Mouse (Mus musculus): ENCODE results near the gene Cd207. TPM values are rescaled to one million over a fixed set of nuclear protein-coding genes. Genes with fewer than 3 reads are reported as not detected.

The Cd207 gene
- polyA plus RNA-seq, 1 experiment from 2014 or later, result not detected

DNA sequence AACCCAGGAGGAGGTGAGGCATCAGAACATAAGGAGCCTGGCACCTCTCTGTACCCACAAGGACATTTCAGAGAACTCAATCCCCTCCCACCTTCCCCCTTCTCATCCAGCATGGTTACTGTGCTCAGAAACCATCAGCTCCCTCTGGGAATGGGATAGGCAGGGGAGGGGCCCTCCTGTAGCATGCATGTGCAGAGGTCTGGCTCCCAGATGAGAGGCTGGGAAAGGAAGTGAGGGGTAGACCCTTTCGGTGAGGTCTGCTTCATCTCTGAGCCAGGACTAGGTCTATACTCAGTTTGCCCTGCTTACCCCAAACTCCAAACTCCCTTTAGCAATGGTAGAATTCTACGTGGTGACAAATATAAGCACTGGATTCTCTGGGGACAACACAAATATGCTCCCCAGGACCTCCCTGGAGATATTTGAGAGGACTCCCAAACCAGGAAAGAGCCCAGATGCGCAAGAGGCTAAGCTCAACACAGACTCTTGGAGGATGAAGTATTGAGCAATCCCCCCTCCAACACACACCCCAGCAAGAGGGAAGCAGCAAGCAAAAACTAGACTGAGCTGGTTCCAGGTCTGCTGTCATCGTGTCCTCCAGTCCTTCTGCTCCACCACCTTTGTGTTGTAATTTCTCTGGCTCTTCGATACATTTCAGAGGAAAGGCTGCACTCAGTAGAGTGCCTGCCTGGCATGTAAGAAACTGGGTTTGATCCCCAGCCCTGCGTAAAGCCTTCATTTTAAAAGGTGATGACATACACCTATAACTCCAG lies 30.3 kb upstream of the Cd207 start:
- no peak overlapping the region for H3K27ac ChIP-seq
- no peak for ATAC-seq
- peaks cover 20% of the 10 kb centered on the region for H3K4me1 ChIP-seq (replicated peaks)
- H3K27me3 ChIP-seq, result peaks cover 99% of the 10 kb centered on the region
- WGBS, result 8% methylated on average over 6 of the region's 6 CpGs
- no peak overlapping the region for H3K9ac ChIP-seq (replicated peaks)
- H3K36me3 ChIP-seq, result no peaks in the 10 kb centered on the region
- H3K9me3 ChIP-seq, result no peaks in the 10 kb centered on the region
- H3K4me2 ChIP-seq (replicated peaks), result no peak overlapping the region
- no peak overlapping the region for H3K4me3 ChIP-seq (replicated peaks)

DNA sequence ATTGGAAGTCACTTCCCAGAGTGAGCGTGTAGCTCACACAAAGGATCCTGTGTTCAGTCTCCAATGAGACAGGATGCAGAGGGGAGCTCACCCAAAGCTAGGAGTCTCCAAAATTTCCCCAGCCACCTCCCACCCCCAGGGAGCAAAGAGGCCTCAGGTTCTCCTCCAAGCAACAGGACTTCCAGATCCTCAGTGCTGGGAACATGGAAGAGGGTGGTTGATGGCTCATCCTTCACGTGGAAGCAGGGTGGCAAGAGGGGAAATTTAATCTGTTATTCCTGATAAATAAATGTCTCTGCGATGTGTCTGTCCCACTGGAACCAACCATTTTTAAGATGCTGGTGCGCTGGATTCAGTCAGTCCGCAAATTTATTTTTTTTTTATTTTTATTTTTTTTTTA lies 27.0 kb upstream of the Cd207 start:
- Histone ChIP-seq H3K36me3 (no peaks in the 10 kb centered on the region), H3K9ac (replicated peaks) (no peak overlapping the region), H3K4me3 (replicated peaks) (no peak overlapping the region), H3K9me3 (no peaks in the 10 kb centered on the region), H3K27ac (no peak overlapping the region), H3K4me1 (replicated peaks) (peaks cover 4% of the 10 kb centered on the region), H3K27me3 (peaks cover 95% of the 10 kb centered on the region), H3K4me2 (replicated peaks) (no peak overlapping the region)
- WGBS, result 18% methylated on average over 5 of the region's 5 CpGs
- no peak for ATAC-seq

DNA sequence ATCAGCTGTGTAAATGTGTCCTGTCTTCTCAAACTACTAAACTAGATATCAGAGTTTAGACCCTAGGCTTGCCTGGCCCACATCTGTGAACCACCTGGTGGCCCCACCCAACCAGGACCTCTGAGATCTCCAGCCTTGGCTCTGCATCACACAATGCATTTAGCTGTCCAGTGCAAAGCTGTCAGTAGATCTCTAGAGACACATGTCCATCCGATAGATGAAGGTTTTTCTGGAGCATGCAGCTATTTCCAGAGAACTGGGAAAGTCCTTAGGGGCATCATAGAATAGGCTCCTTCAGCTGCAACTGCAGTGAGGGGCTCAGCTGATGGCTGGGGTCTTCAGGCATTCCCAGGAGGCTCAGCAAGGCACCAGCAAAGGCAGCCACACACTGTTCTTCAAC lies 26.6 kb upstream of the Cd207 start:
- no peak overlapping the region for H3K9ac ChIP-seq (replicated peaks)
- H3K4me3 ChIP-seq (replicated peaks), result no peak overlapping the region
- whole genome bisulfite sequencing, result 6% methylated on average over 1 of the region's 1 CpGs
- no peaks in the 10 kb centered on the region for H3K36me3 ChIP-seq
- no peak overlapping the region for H3K4me2 ChIP-seq (replicated peaks)
- ATAC-seq, result no peak
- no peak overlapping the region for H3K27ac ChIP-seq
- peaks cover 95% of the 10 kb centered on the region for H3K27me3 ChIP-seq
- no peaks in the 10 kb centered on the region for H3K9me3 ChIP-seq
- peaks cover 4% of the 10 kb centered on the region for H3K4me1 ChIP-seq (replicated peaks)

DNA sequence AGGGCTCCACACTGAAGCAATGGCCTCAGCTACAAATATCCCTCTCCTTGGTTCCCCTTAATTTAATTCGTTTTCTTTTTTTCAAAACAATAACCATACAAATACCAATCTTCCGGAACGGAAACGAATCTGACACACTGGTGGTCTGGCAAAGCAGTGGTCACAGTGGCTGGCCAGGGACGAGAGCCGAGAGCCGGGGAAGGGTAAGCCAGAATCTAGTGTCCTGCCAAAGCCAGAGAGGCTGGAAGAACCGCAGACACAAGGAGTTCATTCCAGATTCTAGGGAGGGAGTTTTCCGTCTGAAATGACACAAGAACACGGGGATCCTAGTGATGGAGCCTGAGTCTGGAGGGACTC lies 26.0 kb upstream of the Cd207 start:
- 1% methylated on average over 10 of the region's 10 CpGs for WGBS

DNA sequence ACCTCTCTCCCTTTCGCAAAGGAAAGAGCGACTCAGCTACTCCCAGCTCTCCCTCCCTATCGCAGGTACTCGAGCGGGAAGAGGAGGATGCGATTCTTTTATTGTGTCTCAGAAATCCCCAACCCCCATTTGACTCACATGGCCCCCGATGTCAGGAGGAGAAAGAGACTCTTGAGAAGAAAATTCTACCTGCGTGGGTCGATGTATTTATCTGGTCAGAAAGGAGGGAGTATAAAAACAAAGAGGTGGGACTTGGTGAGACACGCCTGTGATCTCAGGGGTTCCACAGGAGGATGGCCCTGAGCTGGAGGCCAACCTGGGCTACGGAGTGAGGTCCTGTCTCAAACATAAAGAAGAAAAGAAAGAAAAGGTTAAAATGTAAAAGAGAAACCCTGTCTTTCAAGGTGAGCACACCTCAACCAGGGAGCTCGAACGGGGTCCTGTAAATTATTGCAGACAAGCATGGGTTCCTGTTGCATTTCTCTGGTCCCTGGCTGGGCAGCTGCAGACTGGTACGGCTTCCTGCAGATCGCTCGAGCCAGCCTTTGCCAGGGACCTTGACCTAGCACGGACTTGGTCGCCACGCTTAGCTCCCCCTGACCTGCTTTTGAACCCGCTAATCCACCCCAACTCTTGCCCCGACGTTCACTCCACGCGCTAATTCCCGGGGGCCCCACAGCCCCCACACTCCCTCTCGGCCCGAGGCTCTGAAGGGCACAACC lies 25.5 kb upstream of the Cd207 start:
- Histone ChIP-seq H3K4me1 (replicated peaks) (peaks cover 4% of the 10 kb centered on the region), H3K27ac (no peak overlapping the region), H3K4me2 (replicated peaks) (no peak overlapping the region), H3K36me3 (no peaks in the 10 kb centered on the region), H3K27me3 (peaks cover 95% of the 10 kb centered on the region), H3K4me3 (replicated peaks) (no peak overlapping the region), H3K9me3 (no peaks in the 10 kb centered on the region), H3K9ac (replicated peaks) (no peak overlapping the region)
- ATAC-seq, result no peak
- under 1% methylated on average over 27 of the region's 27 CpGs for WGBS

More for the DNA sequence above, 26.0 kb upstream of the Cd207 start:
- Histone ChIP-seq H3K27ac (no peak overlapping the region), H3K4me3 (replicated peaks) (no peak overlapping the region), H3K4me1 (replicated peaks) (peaks cover 4% of the 10 kb centered on the region), H3K36me3 (no peaks in the 10 kb centered on the region), H3K4me2 (replicated peaks) (no peak overlapping the region), H3K9me3 (no peaks in the 10 kb centered on the region), H3K27me3 (peaks cover 95% of the 10 kb centered on the region), H3K9ac (replicated peaks) (no peak overlapping the region)
- no peak for ATAC-seq

DNA sequence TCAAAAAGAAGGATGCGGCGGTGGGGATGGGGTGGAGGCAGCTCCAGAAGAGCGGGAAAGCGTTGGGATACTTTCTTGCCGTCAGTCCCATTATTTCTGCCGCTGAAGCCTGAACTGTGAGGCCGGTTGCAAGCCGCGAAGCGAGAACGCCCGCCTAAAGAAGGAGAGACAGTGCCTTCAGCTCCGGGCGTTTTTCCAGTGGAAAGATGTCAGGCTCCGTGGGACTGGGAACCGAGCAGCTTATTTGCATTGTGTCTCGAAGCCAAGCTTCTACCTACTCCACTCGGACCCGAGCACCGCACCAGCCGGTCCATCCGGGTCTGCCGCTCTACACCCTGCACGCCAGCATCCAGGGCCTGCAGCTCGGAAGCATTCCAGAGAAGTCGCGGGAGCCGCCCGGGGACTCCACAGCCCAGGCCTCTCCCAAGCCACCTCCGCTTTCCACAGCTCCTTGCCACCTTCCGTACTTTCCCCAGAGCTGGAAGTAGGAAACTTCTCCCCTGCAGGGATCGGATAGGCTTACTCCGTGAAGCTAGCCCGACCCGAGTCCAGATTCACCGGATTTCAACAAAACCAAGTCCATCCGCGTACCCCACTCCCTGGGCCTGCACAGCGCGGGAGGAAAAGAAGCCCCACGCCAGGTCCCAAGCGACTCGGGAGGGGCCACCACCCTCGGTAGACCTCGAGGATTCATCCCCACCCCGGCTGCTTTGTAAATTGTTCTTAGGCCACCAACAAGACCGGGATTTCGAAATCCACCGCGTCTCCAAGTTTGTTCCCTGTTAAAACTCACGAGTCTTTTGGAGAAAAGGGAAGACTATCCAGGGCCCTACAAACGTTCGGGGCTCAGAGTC lies 24.7 kb upstream of the Cd207 start:
- peaks cover 4% of the 10 kb centered on the region for H3K4me1 ChIP-seq (replicated peaks)
- ATAC-seq, result peak; percentile 50; the same call in 1 of the 2 replicates
- H3K4me3 ChIP-seq (replicated peaks), result no peak overlapping the region
- under 1% methylated on average over 53 of the region's 53 CpGs for WGBS
- H3K27me3 ChIP-seq, result peaks cover 95% of the 10 kb centered on the region
- no peaks in the 10 kb centered on the region for H3K36me3 ChIP-seq
- no peaks in the 10 kb centered on the region for H3K9me3 ChIP-seq
- no peak overlapping the region for H3K9ac ChIP-seq (replicated peaks)
- H3K4me2 ChIP-seq (replicated peaks), result peak overlapping the region; percentile 6; the same call in 1 of the 2 replicates
- no peak overlapping the region for H3K27ac ChIP-seq

DNA sequence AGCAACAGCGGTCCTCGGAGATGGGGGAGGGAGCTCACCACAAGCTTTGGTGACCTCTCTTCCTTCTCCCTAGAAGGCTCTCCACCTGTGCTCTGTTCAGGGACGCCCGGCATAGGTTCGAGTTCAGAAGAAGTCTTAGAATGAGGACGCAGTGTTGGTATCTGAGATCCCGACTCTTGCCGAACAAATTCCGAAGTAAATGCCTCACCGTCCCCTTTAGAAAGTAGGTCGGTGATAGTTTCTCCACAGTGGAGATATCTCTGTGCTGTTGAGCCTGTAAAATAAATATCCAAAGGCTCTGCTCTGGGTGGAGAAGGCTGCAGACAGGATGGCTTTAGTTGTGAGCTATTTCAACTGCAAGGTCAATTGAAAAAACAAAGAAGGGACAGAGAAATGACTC lies 23.3 kb upstream of the Cd207 start:
- peaks cover 95% of the 10 kb centered on the region for H3K27me3 ChIP-seq
- H3K9ac ChIP-seq (replicated peaks), result no peak overlapping the region
- no peak overlapping the region for H3K4me2 ChIP-seq (replicated peaks)
- no peaks in the 10 kb centered on the region for H3K9me3 ChIP-seq
- no peak overlapping the region for H3K27ac ChIP-seq
- H3K36me3 ChIP-seq, result no peaks in the 10 kb centered on the region
- peaks cover 4% of the 10 kb centered on the region for H3K4me1 ChIP-seq (replicated peaks)
- under 1% methylated on average over 11 of the region's 11 CpGs for WGBS
- no peak for ATAC-seq
- H3K4me3 ChIP-seq (replicated peaks), result no peak overlapping the region

DNA sequence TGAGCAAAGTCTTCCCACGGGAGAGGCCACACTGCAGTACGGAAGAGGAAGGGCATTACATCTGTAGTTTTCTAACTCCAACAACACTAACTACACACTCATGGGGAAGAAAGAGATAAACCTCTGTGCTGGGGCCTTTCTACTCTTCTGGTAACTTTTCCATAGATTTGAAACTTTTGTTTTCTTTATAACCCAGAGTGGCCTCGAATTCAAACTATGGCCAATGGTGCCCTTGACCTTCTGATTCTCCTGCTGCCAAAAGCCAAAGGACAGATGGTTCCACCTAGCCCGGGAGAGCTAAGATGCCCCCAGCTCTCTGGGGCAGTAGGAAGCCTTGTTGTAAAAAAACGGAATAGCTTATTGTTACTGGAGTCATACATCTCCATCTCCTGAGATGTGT lies 22.3 kb upstream of the Cd207 start:
- WGBS, result 3% methylated on average over 5 of the region's 5 CpGs
- Histone ChIP-seq H3K27ac (no peak overlapping the region), H3K4me1 (replicated peaks) (peaks cover 4% of the 10 kb centered on the region), H3K9ac (replicated peaks) (no peak overlapping the region), H3K27me3 (peaks cover 95% of the 10 kb centered on the region), H3K36me3 (no peaks in the 10 kb centered on the region), H3K4me2 (replicated peaks) (no peak overlapping the region), H3K4me3 (replicated peaks) (no peak overlapping the region), H3K9me3 (no peaks in the 10 kb centered on the region)
- no peak for ATAC-seq

DNA sequence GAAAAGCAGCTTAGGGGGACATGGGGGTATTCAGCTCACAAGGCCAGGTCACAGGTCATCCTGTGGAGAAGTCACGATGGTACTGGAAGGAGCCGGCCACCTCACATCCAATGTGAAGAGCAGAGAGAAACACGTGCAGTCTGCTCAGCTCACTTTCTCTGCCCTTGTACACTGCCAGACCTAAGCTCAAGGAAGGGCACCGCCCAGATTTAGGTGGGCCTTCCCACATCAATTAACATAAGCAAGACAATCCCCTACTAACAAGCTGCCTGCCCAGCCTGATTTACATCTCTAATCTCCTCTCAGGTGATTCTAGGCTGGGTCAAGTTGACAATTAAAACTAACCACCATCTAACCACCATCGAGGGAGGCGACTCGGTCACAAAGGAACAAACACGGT lies 20.3 kb upstream of the Cd207 start:
- WGBS, result 2% methylated on average over 8 of the region's 8 CpGs
- no peak overlapping the region for H3K27ac ChIP-seq
- H3K4me2 ChIP-seq (replicated peaks), result no peak overlapping the region

DNA sequence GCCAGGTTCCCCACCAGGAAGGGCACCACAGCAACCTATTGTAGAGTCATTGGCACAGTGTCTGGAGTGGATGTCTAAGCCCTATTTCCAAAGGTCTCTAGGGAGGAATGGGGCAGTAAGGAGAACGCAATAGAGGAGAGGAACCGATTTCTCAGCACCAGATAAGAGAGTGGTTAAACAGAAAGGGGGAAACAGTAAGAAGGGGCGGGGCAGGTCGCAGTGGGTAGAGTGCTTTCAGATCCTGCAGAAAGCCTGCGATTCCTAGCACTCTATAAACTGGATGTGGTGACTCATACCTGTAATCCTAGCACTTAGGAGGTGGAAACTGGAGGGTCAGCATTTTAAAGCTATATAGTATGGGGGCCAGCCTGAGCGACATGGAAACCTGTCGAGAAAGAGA lies 19.0 kb upstream of the Cd207 start:
- WGBS, result 4% methylated on average over 7 of the region's 7 CpGs
- Histone ChIP-seq H3K4me3 (replicated peaks) (no peak overlapping the region), H3K36me3 (no peaks in the 10 kb centered on the region), H3K9me3 (no peaks in the 10 kb centered on the region), H3K4me2 (replicated peaks) (no peak overlapping the region), H3K4me1 (replicated peaks) (0 out of 2 replicates have a peak, but pooled peaks cover 4% of the 10 kb centered on the region), H3K9ac (replicated peaks) (no peak overlapping the region), H3K27ac (no peak overlapping the region), H3K27me3 (peaks cover 98% of the 10 kb centered on the region)
- no peak for ATAC-seq

More for the DNA sequence above, 20.3 kb upstream of the Cd207 start:
- Histone ChIP-seq H3K4me1 (replicated peaks) (peaks cover 8% of the 10 kb centered on the region), H3K36me3 (no peaks in the 10 kb centered on the region), H3K9me3 (no peaks in the 10 kb centered on the region), H3K9ac (replicated peaks) (no peak overlapping the region), H3K4me3 (replicated peaks) (no peak overlapping the region), H3K27me3 (peaks cover 96% of the 10 kb centered on the region)
- no peak for ATAC-seq

DNA sequence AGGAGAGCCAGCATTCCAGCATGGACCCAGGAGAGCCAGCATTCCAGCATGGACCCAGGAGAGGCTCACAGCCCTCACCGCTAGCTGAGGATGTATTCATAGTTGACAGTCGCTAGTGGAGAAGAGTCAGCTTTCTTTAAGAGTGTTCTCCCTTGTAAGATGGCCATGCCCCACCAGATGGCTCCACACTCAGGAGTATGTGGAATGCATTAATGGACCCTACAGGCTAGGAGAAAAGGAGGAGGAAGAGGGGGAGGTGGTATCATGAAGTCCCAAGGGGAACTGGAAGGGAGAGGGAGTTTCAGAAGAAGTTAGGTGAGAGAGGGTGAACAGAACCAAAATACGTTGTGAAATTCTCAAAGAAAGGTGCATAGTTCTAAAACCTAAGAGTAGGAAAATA lies 18.1 kb upstream of the Cd207 start:
- Histone ChIP-seq H3K9me3 (no peaks in the 10 kb centered on the region), H3K4me1 (replicated peaks) (0 out of 2 replicates have a peak, but pooled peaks cover 4% of the 10 kb centered on the region), H3K9ac (replicated peaks) (no peak overlapping the region), H3K27me3 (peaks cover 98% of the 10 kb centered on the region), H3K4me3 (replicated peaks) (no peak overlapping the region), H3K4me2 (replicated peaks) (no peak overlapping the region), H3K27ac (no peak overlapping the region), H3K36me3 (no peaks in the 10 kb centered on the region)
- ATAC-seq, result no peak
- 3% methylated on average over 3 of the region's 3 CpGs for WGBS

DNA sequence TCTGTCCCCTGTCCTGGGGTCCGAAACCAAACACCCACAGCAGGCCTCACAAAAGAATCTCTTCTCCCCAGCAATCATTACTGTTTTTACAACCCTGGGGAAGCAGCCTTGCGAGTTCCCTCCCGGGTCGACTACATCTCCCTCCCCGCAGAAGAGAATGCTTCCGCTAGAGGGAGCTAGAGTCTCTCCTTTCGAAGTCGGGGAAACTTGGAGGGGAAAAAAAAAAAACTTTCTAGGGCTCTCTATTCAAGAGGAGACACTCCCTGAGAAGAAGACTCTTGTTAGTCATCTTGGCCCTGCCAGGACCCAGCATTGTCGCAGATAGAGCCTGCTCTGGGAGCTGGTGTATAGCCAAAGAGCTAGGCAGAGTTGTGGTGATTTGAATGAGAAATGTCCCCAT lies 16.2 kb upstream of the Cd207 start:
- H3K9me3 ChIP-seq, result no peaks in the 10 kb centered on the region
- under 1% methylated on average over 9 of the region's 9 CpGs for WGBS
- no peak overlapping the region for H3K9ac ChIP-seq (replicated peaks)
- H3K27me3 ChIP-seq, result peaks cover 96% of the 10 kb centered on the region
- no peak overlapping the region for H3K4me3 ChIP-seq (replicated peaks)
- H3K4me2 ChIP-seq (replicated peaks), result no peak overlapping the region
- no peak overlapping the region for H3K27ac ChIP-seq
- H3K36me3 ChIP-seq, result no peaks in the 10 kb centered on the region
- no peak for ATAC-seq
- 0 out of 2 replicates have a peak, but pooled peaks cover 4% of the 10 kb centered on the region for H3K4me1 ChIP-seq (replicated peaks)

Measured in midbrain, embryonic 13.5 days (tissue).